Mouse (Mus musculus) MEL (cell line): ENCODE results near the gene Calml3. TPM values are rescaled to one million over a fixed set of nuclear protein-coding genes. Genes with fewer than 3 reads are reported as not detected.

Source experiments
- DNase-seq: peaks from one replicate; pipeline ENCODE4 v3.0.0; 2011; ENCODE audit warnings: low read depth, low spot score
- H3K27ac ChIP-seq: 2 replicates; pipeline ENCODE4 v1.5.1; 2012; ENCODE audit warnings: low read depth, mild to moderate bottlenecking, control low read depth, low read length, moderate library complexity; ENCODE audit not compliant: control insufficient read depth
- H3K27me3 ChIP-seq, 2 experiments: fragments of 150-350 bp in 1 of 2; sonication (generic) in 1 of 2; 2 replicates each; pipeline ENCODE4 v1.6.1; 2012; ENCODE audit warnings: low read length in 2 of 2, mild to moderate bottlenecking in 2 of 2, improper control_type of control experiment in 1 of 2, moderate library complexity in 1 of 2; ENCODE audit not compliant: insufficient read depth in 2 of 2, control insufficient read depth in 1 of 2
- H3K36me3 ChIP-seq, 2 experiments: 2 replicates each; pipeline ENCODE4 v1.6.1; 2012 to 2014; ENCODE audit warnings: low read length in 2 of 2, improper control_type of control experiment in 1 of 2, inconsistent platforms in 1 of 2, mild to moderate bottlenecking in 1 of 2; ENCODE audit not compliant: insufficient read depth in 2 of 2, control insufficient read depth in 1 of 2
- H3K4me1 ChIP-seq, 2 experiments: fragments of 150-350 bp in 1 of 2; sonication (generic) in 1 of 2; 2 replicates each; pipeline ENCODE4 v1.6.1; 2012; ENCODE audit warnings: low read length in 2 of 2, improper control_type of control experiment in 1 of 2, mild to moderate bottlenecking in 1 of 2; ENCODE audit not compliant: insufficient read depth in 2 of 2, control insufficient read depth in 1 of 2
- H3K4me3 ChIP-seq, 2 experiments: fragments of 150-350 bp in 1 of 2; sonication (generic) in 1 of 2; 2 replicates each; pipeline ENCODE4 v1.5.1; 2012; ENCODE audit warnings: low read depth in 2 of 2, low read length in 2 of 2, mild to moderate bottlenecking in 2 of 2, moderate library complexity in 2 of 2, control low read depth in 1 of 2, improper control_type of control experiment in 1 of 2; ENCODE audit not compliant: control insufficient read depth in 1 of 2, insufficient read depth in 1 of 2
- H3K79me2 ChIP-seq: 2 replicates; pipeline ENCODE4 v1.6.1; 2012; ENCODE audit warnings: mild to moderate bottlenecking, low read length, moderate library complexity; ENCODE audit not compliant: control insufficient read depth, poor library complexity, insufficient read depth
- H3K9ac ChIP-seq: 2 replicates; pipeline ENCODE4 v1.6.1; 2012; ENCODE audit warnings: low read depth, mild to moderate bottlenecking, control low read depth, low read length, moderate library complexity; ENCODE audit not compliant: control insufficient read depth, poor library complexity, severe bottlenecking
- H3K9me3 ChIP-seq: fragments of 150-350 bp; sonication (generic); replicated peaks from 2 replicates; pipeline ENCODE4 v1.6.1; 2012; ENCODE audit warnings: mild to moderate bottlenecking, low read length, improper control_type of control experiment, moderate library complexity; ENCODE audit not compliant: insufficient read depth
- BHLHE40 ChIP-seq: IDR thresholded peaks from 2 replicates; pipeline ENCODE4 v1.6.1; 2012; ENCODE audit warnings: low read depth, mild to moderate bottlenecking, inconsistent platforms, low read length, improper control_type of control experiment, borderline replicate concordance
- CTCF ChIP-seq, 3 experiments: IDR thresholded peaks in 2 of 3; conservative IDR thresholded peaks in 1 of 3; 2 replicates each; pipeline ENCODE4 v1.5.1; 2011 to 2012; ENCODE audit warnings: low read length in 3 of 3, low read depth in 2 of 3, mild to moderate bottlenecking in 2 of 3, improper control_type of control experiment in 1 of 3, inconsistent platforms in 1 of 3, mixed read lengths in 1 of 3, moderate library complexity in 1 of 3; ENCODE audit not compliant: control insufficient read depth in 1 of 3, insufficient read depth in 1 of 3, poor library complexity in 1 of 3, severe bottlenecking in 1 of 3
- JUND ChIP-seq: IDR thresholded peaks from 2 replicates; pipeline ENCODE4 v1.6.1; 2011; ENCODE audit warnings: low read depth, mild to moderate bottlenecking, improper control_type of control experiment, low read length
- MAX ChIP-seq: IDR thresholded peaks from 2 replicates; pipeline ENCODE4 v1.6.1; 2011; ENCODE audit warnings: low read length, improper control_type of control experiment
- MYC ChIP-seq: IDR thresholded peaks from 2 replicates; pipeline ENCODE4 v1.6.1; 2011; ENCODE audit warnings: low read depth, mild to moderate bottlenecking, low read length, improper control_type of control experiment, moderate library complexity
- NELFE ChIP-seq: IDR thresholded peaks from 2 replicates; pipeline ENCODE4 v1.6.1; 2011; ENCODE audit warnings: low read depth, low read length, improper control_type of control experiment
- POLR2AphosphoS2 ChIP-seq: IDR thresholded peaks from 2 replicates; pipeline ENCODE4 v1.6.1; 2011; ENCODE audit warnings: low read length, improper control_type of control experiment
- RCOR1 ChIP-seq: IDR thresholded peaks from 2 replicates; pipeline ENCODE4 v1.6.1; 2012; ENCODE audit warnings: low read depth, mild to moderate bottlenecking, inconsistent platforms, low read length, improper control_type of control experiment
- SIN3A ChIP-seq: IDR thresholded peaks from 2 replicates; pipeline ENCODE4 v1.6.1; 2012; ENCODE audit warnings: low read length, improper control_type of control experiment, inconsistent platforms
- SMC3 ChIP-seq: IDR thresholded peaks from 2 replicates; pipeline ENCODE4 v1.6.1; 2011; ENCODE audit warnings: low read depth, low read length, improper control_type of control experiment
- UBTF ChIP-seq: IDR thresholded peaks from 2 replicates; pipeline ENCODE4 v1.6.1; 2012; ENCODE audit warnings: low read depth, mild to moderate bottlenecking, inconsistent platforms, low read length, improper control_type of control experiment, moderate library complexity, borderline replicate concordance; ENCODE audit not compliant: insufficient read depth
- USF2 ChIP-seq, 2 experiments: IDR thresholded peaks; 2 replicates each; pipeline ENCODE4 v1.6.1; 2011 to 2012; ENCODE audit warnings: improper control_type of control experiment in 2 of 2, low read length in 2 of 2, borderline replicate concordance in 1 of 2, inconsistent platforms in 1 of 2, low read depth in 1 of 2, mild to moderate bottlenecking in 1 of 2; ENCODE audit not compliant: insufficient read depth in 1 of 2
- ZMIZ1 ChIP-seq: IDR thresholded peaks from 2 replicates; pipeline ENCODE4 v1.6.1; 2012; ENCODE audit warnings: low read depth, mild to moderate bottlenecking, inconsistent platforms, low read length, improper control_type of control experiment, moderate library complexity
- ZNF384 ChIP-seq: IDR thresholded peaks from 2 replicates; pipeline ENCODE4 v1.6.1; 2012; ENCODE audit warnings: low read depth, mild to moderate bottlenecking, inconsistent platforms, low read length, improper control_type of control experiment
- polyA plus RNA-seq, 2 experiments: library from polyadenylated mRNA; stranded (reverse) in 1 of 2; unstranded in 1 of 2; fragments of >175 nt in 1 of 2; fragments of >200 nt in 1 of 2; gene quantifications; 2 replicates each; pipeline versions ENCODE4 v1.2.1 to v1.2.4; 2012; ENCODE audit warnings: low replicate concordance in 2 of 2, low read depth in 1 of 2; ENCODE audit not compliant: insufficient read length in 2 of 2, insufficient read depth in 1 of 2, missing spikeins in 1 of 2
- total RNA-seq: library from RNA; depleted of rRNA; stranded (reverse); fragments of 300-350 nt; gene quantifications from 2 replicates; pipeline ENCODE4 v1.2.3, GENCODE M21; 2012

Gene Calml3
- total and polyA plus RNA-seq, 3 experiments: not detected

- H3K9ac ChIP-seq: no peak overlapping the region
- H3K36me3 ChIP-seq: no peaks in the 10 kb centered on the region
- no peak overlapping the region for H3K4me3 ChIP-seq
- no peak for TF ChIP-seq RCOR1
- TF ChIP-seq MYC: no peak
- no peak for TF ChIP-seq UBTF
- no peak for TF ChIP-seq BHLHE40
- no peak for TF ChIP-seq USF2 (IDR thresholded peaks at IDR 0.05; ENCODE audit: borderline replicate concordance in 1 of 2, insufficient read depth in 1 of 2, low read depth in 1 of 2, low read length in 2 of 2)
- no peak for TF ChIP-seq ZMIZ1
- no peak for TF ChIP-seq NELFE
- TF ChIP-seq ZNF384: no peak
- no peak for TF ChIP-seq SIN3A
- TF ChIP-seq, all 39 proteins: peak for 0
- DNase-seq: no peak
- Histone ChIP-seq H3K27ac (no peak overlapping the region), H3K27me3 (no peaks in the 10 kb centered on the region), H3K9me3 (no peaks in the 10 kb centered on the region), H3K79me2 (no peaks in the 10 kb centered on the region), H3K4me1 (no peaks in the 10 kb centered on the region)
Measured at GRCm38 (mm10) chr13:3765781-3766180, 38.3 kb downstream of the Calml3 start.

- Histone ChIP-seq H3K27me3 (no peaks in the 10 kb centered on the region), H3K36me3 (no peaks in the 10 kb centered on the region), H3K9me3 (no peaks in the 10 kb centered on the region), H3K9ac (no peak overlapping the region), H3K79me2 (no peaks in the 10 kb centered on the region), H3K27ac (no peak overlapping the region), H3K4me3 (no peak overlapping the region), H3K4me1 (no peaks in the 10 kb centered on the region)
- no peak for DNase-seq
- no peak for TF ChIP-seq MAX
- no peak for TF ChIP-seq MYC
- TF ChIP-seq ZNF384: no peak
- no peak for TF ChIP-seq UBTF
Measured at GRCm38 (mm10) chr13:3761131-3761530, 43.0 kb downstream of the Calml3 start.

- no peak for DNase-seq
- Histone ChIP-seq H3K4me3 (no peak overlapping the region), H3K9ac (no peak overlapping the region), H3K27ac (no peak overlapping the region), H3K9me3 (no peaks in the 10 kb centered on the region), H3K27me3 (no peaks in the 10 kb centered on the region), H3K36me3 (no peaks in the 10 kb centered on the region), H3K79me2 (no peaks in the 10 kb centered on the region), H3K4me1 (no peaks in the 10 kb centered on the region)
- TF ChIP-seq USF2 (IDR thresholded peaks at IDR 0.05; ENCODE audit: borderline replicate concordance in 1 of 2, insufficient read depth in 1 of 2, low read depth in 1 of 2, low read length in 2 of 2) (no peak), CTCF (IDR thresholded peaks at IDR 0.05 in 2 of 3, conservative IDR thresholded peaks at IDR 0.05 in 1 of 3; ENCODE audit: control insufficient read depth in 1 of 3, insufficient read depth in 1 of 3, low read depth in 2 of 3, low read length in 3 of 3, poor library complexity in 1 of 3, severe bottlenecking in 1 of 3) (no peak), JUND (no peak), POLR2AphosphoS2 (no peak), SMC3 (no peak)
Measured at GRCm38 (mm10) chr13:3758347-3758746, 45.8 kb downstream of the Calml3 start.
